Mouse (Mus musculus) forebrain, postnatal 0 days (tissue): ENCODE measurements at regions not wholly inside any gene's neighbourhood (a gene's known extent, or its start where the extent isn't known, plus 50 kb on each side); places are given as distances from the start of the nearest gene placed in this dataset.

Experiments used
- ATAC-seq: fragments of 200-750 bp; cut with Nextera tagmentation; 2 replicates; pipeline ENCODE4 v1.8.0; 2017; ENCODE audit warnings: mild to moderate bottlenecking, moderate library complexity
- DNase-seq: peaks from one replicate; pipeline ENCODE4 v3.0.0-alpha.2; 2015
- H3K27ac ChIP-seq: fragments of 300-500 bp; sonication (generic); 2 replicates; pipeline ENCODE4 v1.5.1; 2014; ENCODE audit warnings: low read depth, mild to moderate bottlenecking, antibody characterized with exemption, low read length, moderate library complexity, mixed read lengths
- H3K27me3 ChIP-seq: fragments of 300-500 bp; sonication (generic); 2 replicates; pipeline ENCODE4 v1.6.1; 2014; ENCODE audit warnings: mild to moderate bottlenecking, low read length, mixed read lengths; ENCODE audit not compliant: insufficient read depth
- H3K36me3 ChIP-seq: fragments of 300-500 bp; sonication (generic); 2 replicates; pipeline ENCODE4 v1.6.1; 2014; ENCODE audit warnings: mild to moderate bottlenecking, moderate library complexity; ENCODE audit not compliant: insufficient read depth
- H3K4me1 ChIP-seq: fragments of 300-500 bp; sonication (generic); 2 replicates; pipeline ENCODE4 v1.6.1; 2014; ENCODE audit warnings: antibody characterized with exemption; ENCODE audit not compliant: insufficient read depth
- H3K4me2 ChIP-seq: fragments of 300-500 bp; sonication (generic); 2 replicates; pipeline ENCODE4 v1.6.1; 2014; ENCODE audit warnings: low read depth, mild to moderate bottlenecking, moderate library complexity
- H3K4me3 ChIP-seq: fragments of 300-500 bp; sonication (generic); 2 replicates; pipeline ENCODE4 v1.5.1; 2014; ENCODE audit warnings: low read depth, low read length, mixed read lengths
- H3K9ac ChIP-seq: fragments of 300-500 bp; sonication (generic); 2 replicates; pipeline ENCODE4 v1.6.1; 2014; ENCODE audit warnings: mild to moderate bottlenecking
- H3K9me3 ChIP-seq: fragments of 300-500 bp; sonication (generic); 2 replicates; pipeline ENCODE4 v1.6.1; 2016; ENCODE audit warnings: low read length
- CTCF ChIP-seq: sonication (generic); IDR thresholded peaks from 2 replicates; pipeline ENCODE4 v1.5.1; 2016; ENCODE audit warnings: antibody characterized with exemption, control low read depth, low read depth
- WGBS: fragments of 180-500 bp; shearing (Covaris S2); extraction: QIAGEN DNeasy Blood & Tissue Kit; methylation state at CpG from one replicate; pipeline ENCODE4 v1.1.7; 2014; 5-methylcytosine and 5-hydroxymethylcytosine counted together

DNA sequence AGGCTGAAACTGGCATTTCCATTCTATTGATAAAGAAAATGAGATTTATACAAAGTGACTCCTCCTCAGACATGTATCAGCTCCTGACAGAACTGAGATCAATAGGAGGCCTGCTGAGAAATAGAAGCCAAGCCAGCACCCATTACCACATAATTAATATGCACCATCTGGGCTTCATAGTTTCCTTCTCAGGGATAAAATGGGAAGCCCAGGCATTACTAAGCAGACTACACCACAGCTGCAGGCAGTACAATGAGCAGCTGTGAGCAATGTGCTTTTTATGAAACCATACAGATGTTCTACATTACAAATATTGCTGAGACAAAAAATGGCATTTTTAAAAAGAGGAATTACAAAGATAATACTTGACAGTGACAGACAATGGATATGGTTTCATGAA is 950.1 kb downstream of the Otol1 start:
- Histone ChIP-seq H3K36me3 (no peaks in the 10 kb centered on the region), H3K9me3 (no peaks in the 10 kb centered on the region), H3K27me3 (no peaks in the 10 kb centered on the region), H3K9ac (no peak overlapping the region), H3K27ac (no peak overlapping the region), H3K4me3 (no peak overlapping the region), H3K4me2 (no peak overlapping the region), H3K4me1 (no peaks in the 10 kb centered on the region)
- DNase-seq (peak; percentile 4), ATAC-seq (peak; percentile 60)
- no peak for TF ChIP-seq CTCF

DNA sequence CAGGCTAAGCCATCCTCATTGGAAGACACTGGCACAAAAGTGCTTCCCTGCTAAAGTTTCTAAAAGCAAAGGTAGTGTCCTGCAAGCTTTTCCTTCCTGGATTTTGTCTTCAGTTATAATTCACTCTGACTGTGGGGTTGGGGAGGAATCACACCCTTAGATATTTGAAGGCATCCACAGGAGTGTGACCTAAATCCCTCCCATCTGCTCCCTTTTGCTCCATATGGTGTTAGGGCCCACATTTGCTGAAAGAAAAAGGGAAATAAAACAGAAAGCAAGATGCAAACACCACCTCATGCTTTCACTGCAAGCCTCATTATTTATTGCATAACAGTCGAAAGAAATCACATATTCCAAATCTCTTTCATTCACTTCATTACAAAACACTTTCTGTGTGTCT is 955.1 kb downstream of the Otol1 start:
- no peak overlapping the region for H3K4me3 ChIP-seq
- DNase-seq (no peak), ATAC-seq (no peak)
- TF ChIP-seq CTCF: no peak
- H3K4me1 ChIP-seq: no peaks in the 10 kb centered on the region
- H3K27ac ChIP-seq: no peak overlapping the region
- WGBS: 53% methylated on average over 1 of the region's 1 CpGs
- H3K36me3 ChIP-seq: no peaks in the 10 kb centered on the region
- no peak overlapping the region for H3K9ac ChIP-seq
- no peaks in the 10 kb centered on the region for H3K27me3 ChIP-seq
- H3K9me3 ChIP-seq: no peaks in the 10 kb centered on the region
- no peak overlapping the region for H3K4me2 ChIP-seq

DNA sequence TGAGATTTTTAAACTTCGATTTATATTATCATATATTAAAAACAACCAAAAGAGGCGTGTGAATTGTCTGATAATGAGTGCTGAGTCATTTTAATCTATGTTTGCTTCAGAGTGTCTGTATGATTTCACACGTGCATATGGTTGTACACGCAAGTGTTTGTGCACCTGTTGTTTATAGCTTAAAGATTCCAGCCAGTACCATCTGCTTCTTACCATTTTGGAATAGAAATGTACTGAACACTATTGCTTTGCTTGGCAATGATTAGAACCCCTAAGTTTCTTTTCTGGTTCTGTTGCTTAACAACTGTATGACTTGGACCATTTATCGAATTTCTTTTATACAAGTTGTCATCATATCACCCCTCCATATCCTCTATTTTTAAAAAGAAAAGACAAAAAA is 969.5 kb downstream of the Otol1 start:
- 66% methylated on average over 5 of the region's 5 CpGs for WGBS
- ATAC-seq: no peak
- peak; percentile 2 for DNase-seq
- Histone ChIP-seq H3K27me3 (no peaks in the 10 kb centered on the region), H3K9me3 (no peaks in the 10 kb centered on the region), H3K9ac (no peak overlapping the region), H3K4me2 (no peak overlapping the region), H3K4me3 (no peak overlapping the region), H3K4me1 (no peaks in the 10 kb centered on the region), H3K27ac (no peak overlapping the region), H3K36me3 (no peaks in the 10 kb centered on the region)
- TF ChIP-seq CTCF: no peak

DNA sequence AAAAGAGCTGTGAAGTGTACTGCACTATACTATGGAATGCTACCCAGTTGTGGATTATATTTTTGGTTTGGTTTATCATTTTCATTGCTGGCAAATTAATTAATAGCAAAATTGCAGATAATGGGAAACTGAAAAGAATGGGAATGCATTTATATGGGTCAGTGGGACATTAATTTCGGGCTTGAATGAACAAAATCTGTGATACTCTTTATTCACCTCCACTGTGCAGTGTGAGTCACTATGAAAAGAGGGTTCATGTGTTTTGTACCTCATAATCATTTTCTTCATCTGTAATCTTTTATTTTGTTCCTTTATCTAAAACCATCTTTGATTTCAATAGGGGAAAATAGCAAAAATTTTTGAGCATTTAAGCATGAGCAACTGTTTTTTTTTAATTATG is 983.5 kb downstream of the Otol1 start:
- WGBS: 69% methylated on average over 1 of the region's 1 CpGs
- no peak overlapping the region for H3K27ac ChIP-seq
- no peak overlapping the region for H3K9ac ChIP-seq
- no peak overlapping the region for H3K4me2 ChIP-seq
- ATAC-seq (no peak), DNase-seq (no peak)
- no peak overlapping the region for H3K4me3 ChIP-seq
- H3K36me3 ChIP-seq: no peaks in the 10 kb centered on the region
- no peaks in the 10 kb centered on the region for H3K9me3 ChIP-seq
- no peaks in the 10 kb centered on the region for H3K27me3 ChIP-seq
- TF ChIP-seq CTCF: no peak
- no peaks in the 10 kb centered on the region for H3K4me1 ChIP-seq

DNA sequence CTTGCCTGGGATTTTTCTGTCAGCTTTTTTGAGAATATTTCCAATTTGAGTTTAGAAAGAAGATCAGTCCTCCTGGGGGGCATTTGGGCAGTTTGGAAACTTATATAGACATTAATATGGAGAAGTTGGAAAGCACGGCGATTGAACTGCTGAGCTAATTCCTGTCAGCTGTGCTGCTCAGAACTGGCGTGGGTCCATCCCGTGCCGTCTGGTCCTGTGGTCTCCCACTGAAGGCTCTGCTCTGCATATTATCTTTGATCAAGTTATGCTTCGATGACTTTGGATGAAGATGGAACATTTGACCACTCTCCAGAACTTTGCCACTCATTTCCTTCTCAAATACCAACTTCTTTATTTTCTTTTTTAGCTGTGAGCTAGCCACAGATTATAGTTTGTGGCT is 995.6 kb downstream of the Otol1 start:
- 57% methylated on average over 6 of the region's 6 CpGs for WGBS
- Histone ChIP-seq H3K9me3 (no peaks in the 10 kb centered on the region), H3K4me1 (no peaks in the 10 kb centered on the region), H3K36me3 (no peaks in the 10 kb centered on the region), H3K4me3 (no peak overlapping the region), H3K27ac (no peak overlapping the region), H3K4me2 (no peak overlapping the region), H3K9ac (no peak overlapping the region), H3K27me3 (no peaks in the 10 kb centered on the region)
- no peak for TF ChIP-seq CTCF
- DNase-seq (peak; percentile 5), ATAC-seq (no peak)
